Mouse (Mus musculus) ES-Bruce4 (cell line): ENCODE measurements around the gene Slc12a3. TPM values are rescaled to one million over a fixed set of nuclear protein-coding genes. Genes with fewer than 3 reads are reported as not detected.

Source experiments
- H3K27ac ChIP-seq: 2 replicates; pipeline ENCODE4 v1.5.1; 2012; ENCODE audit warnings: low read length, inconsistent platforms; ENCODE audit not compliant: insufficient read depth
- H3K27me3 ChIP-seq: 2 replicates; pipeline ENCODE4 v1.6.1; 2012; ENCODE audit warnings: mild to moderate bottlenecking, low read length, inconsistent platforms; ENCODE audit not compliant: control insufficient read depth, poor library complexity, insufficient read depth, severe bottlenecking
- H3K36me3 ChIP-seq: 2 replicates; pipeline ENCODE4 v1.6.1; 2012; ENCODE audit warnings: inconsistent platforms, mild to moderate bottlenecking, low read length, moderate library complexity; ENCODE audit not compliant: control insufficient read depth, poor library complexity, insufficient read depth, severe bottlenecking
- H3K4me1 ChIP-seq: one replicate; pipeline ENCODE4 v1.8.1; 2011; ENCODE audit warnings: low read length; ENCODE audit not compliant: control insufficient read depth, insufficient read depth
- H3K4me3 ChIP-seq: 2 replicates; pipeline ENCODE4 v1.5.1; 2011; ENCODE audit warnings: low read depth, mild to moderate bottlenecking, low read length
- H3K9ac ChIP-seq: 2 replicates; pipeline ENCODE4 v1.6.1; 2012; ENCODE audit warnings: low read depth, mild to moderate bottlenecking, inconsistent platforms; ENCODE audit not compliant: poor library complexity, severe bottlenecking
- H3K9me3 ChIP-seq: replicated peaks from 2 replicates; pipeline ENCODE4 v1.6.1; 2012; ENCODE audit warnings: mild to moderate bottlenecking, low read length, inconsistent platforms; ENCODE audit not compliant: control insufficient read depth, poor library complexity, insufficient read depth, severe bottlenecking
- CTCF ChIP-seq: IDR thresholded peaks from one replicate; pipeline ENCODE4 v1.8.1; 2011; ENCODE audit warnings: low read depth, low read length
- EP300 ChIP-seq: IDR thresholded peaks from 2 replicates; pipeline ENCODE4 v1.6.1; 2011; ENCODE audit warnings: low read depth, low read length; ENCODE audit not compliant: insufficient read depth
- POLR2A ChIP-seq: IDR thresholded peaks from one replicate; pipeline ENCODE4 v1.8.1; 2011; ENCODE audit warnings: low read length; ENCODE audit not compliant: insufficient read depth
- polyA plus RNA-seq: library from polyadenylated mRNA; stranded (reverse); fragments of >200 nt; gene quantifications from 2 replicates; pipeline ENCODE4 v1.2.4, GENCODE M21; 2011; ENCODE audit warnings: low read depth; ENCODE audit not compliant: missing spikeins, insufficient read depth, insufficient read length

Gene Slc12a3
- polyA plus RNA-seq, 1 experiment, result not detected

GRCm38 (mm10) chr8:94387027-94387684, 58.2 kb downstream of the Slc12a3 start:
- Histone ChIP-seq H3K27me3 (no peaks in the 10 kb centered on the region), H3K36me3 (peaks cover 28% of the 10 kb centered on the region), H3K4me1 (no peaks in the 10 kb centered on the region), H3K9ac (peak overlapping the region; percentile 72), H3K9me3 (0 out of 2 replicates have a peak, but pooled peaks cover 3% of the 10 kb centered on the region), H3K4me3 (peak overlapping the region; percentile 79), H3K27ac (no peak overlapping the region)
- no peak for TF ChIP-seq POLR2A
- TF ChIP-seq CTCF, result no peak
- TF ChIP-seq EP300, result 0 out of 2 replicates have a peak, but pooled peaks have one; percentile 5

GRCm38 (mm10) chr8:94387785-94388184, 58.8 kb downstream of the Slc12a3 start:
- Histone ChIP-seq H3K36me3 (peaks cover 33% of the 10 kb centered on the region), H3K27me3 (no peaks in the 10 kb centered on the region), H3K27ac (no peak overlapping the region)

DNA sequence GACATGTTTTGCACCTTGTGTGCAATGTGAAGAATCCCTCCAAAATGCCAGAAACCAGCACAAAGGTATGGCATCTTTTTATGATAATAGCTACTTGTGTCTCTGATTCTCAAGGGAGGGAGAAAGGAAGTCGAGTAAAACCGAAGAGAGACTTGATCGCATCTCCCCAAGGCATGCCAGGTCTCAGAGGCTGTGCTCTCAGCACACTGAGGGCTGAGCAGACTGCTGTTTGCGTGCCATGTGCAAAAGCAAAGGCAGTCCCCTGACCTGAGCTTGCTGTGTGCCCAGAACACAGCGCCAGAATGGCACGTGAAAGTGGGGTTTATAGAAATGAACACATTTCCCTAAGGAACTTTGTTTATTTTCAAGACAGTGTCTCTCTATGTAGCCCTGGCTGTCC, 60.5 kb downstream of the Slc12a3 start:
- TF ChIP-seq CTCF (no peak), EP300 (no peak), POLR2A (no peak)
- no peak overlapping the region for H3K9ac ChIP-seq
- no peaks in the 10 kb centered on the region for H3K27me3 ChIP-seq
- no peak overlapping the region for H3K4me3 ChIP-seq
- no peaks in the 10 kb centered on the region for H3K4me1 ChIP-seq
- no peaks in the 10 kb centered on the region for H3K9me3 ChIP-seq
- peaks cover 49% of the 10 kb centered on the region for H3K36me3 ChIP-seq
- no peak overlapping the region for H3K27ac ChIP-seq

More at GRCm38 (mm10) chr8:94387785-94388184, 58.8 kb downstream of the Slc12a3 start:
- TF ChIP-seq POLR2A (no peak), CTCF (no peak), EP300 (no peak)
- no peaks in the 10 kb centered on the region for H3K4me1 ChIP-seq
- peak overlapping the region; percentile 72 for H3K9ac ChIP-seq
- H3K9me3 ChIP-seq, result 0 out of 2 replicates have a peak, but pooled peaks cover 3% of the 10 kb centered on the region
- H3K4me3 ChIP-seq, result peak overlapping the region; percentile 79

DNA sequence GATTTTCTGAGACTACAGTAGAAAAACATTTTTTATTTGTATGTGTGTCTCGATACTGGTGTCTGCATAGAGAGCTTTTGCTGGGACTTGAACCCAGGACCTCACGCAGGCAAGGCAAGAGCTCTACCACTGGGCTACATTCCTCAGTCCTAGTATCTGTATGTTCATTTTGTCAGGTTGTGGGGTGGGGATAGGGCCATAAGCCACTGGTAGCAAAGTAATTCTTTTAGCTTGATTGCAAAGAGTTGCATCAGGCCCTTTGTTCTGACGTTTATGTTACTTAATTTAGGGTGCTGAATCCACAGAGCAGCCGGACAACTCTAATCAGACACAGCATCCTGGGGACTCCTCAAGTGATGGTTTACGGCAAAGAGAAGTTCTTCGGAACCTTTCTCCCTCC, 61.4 kb downstream of the Slc12a3 start:
- TF ChIP-seq CTCF (no peak), POLR2A (no peak), EP300 (no peak)
- Histone ChIP-seq H3K9ac (no peak overlapping the region), H3K4me3 (no peak overlapping the region), H3K9me3 (no peaks in the 10 kb centered on the region), H3K27ac (no peak overlapping the region), H3K4me1 (no peaks in the 10 kb centered on the region), H3K27me3 (no peaks in the 10 kb centered on the region), H3K36me3 (peaks cover 57% of the 10 kb centered on the region)

DNA sequence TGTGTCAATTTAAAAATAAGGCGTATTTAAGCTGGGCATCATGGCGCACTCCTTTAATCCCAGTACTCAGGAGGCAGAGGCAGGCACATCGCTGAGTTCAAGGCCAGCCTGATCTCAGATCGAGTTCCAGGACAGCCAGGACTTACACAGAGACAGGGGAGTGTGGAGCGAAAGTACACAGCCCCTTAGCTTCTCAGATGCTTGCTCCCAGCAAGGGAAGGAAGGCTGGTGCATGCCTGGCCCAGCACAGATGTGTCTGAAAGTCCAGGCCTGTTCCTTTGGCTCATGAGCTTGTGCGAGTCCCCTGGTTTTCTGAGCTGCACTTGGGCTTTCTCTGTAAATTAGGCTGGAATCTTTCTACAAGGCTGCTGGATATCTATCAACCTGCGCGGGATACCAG, 61.9 kb downstream of the Slc12a3 start:
- Histone ChIP-seq H3K4me1 (no peaks in the 10 kb centered on the region), H3K27ac (no peak overlapping the region), H3K9me3 (no peaks in the 10 kb centered on the region), H3K36me3 (peaks cover 61% of the 10 kb centered on the region), H3K9ac (no peak overlapping the region), H3K4me3 (no peak overlapping the region), H3K27me3 (no peaks in the 10 kb centered on the region)
- TF ChIP-seq CTCF, result no peak
- TF ChIP-seq EP300, result no peak
- TF ChIP-seq POLR2A, result no peak

DNA sequence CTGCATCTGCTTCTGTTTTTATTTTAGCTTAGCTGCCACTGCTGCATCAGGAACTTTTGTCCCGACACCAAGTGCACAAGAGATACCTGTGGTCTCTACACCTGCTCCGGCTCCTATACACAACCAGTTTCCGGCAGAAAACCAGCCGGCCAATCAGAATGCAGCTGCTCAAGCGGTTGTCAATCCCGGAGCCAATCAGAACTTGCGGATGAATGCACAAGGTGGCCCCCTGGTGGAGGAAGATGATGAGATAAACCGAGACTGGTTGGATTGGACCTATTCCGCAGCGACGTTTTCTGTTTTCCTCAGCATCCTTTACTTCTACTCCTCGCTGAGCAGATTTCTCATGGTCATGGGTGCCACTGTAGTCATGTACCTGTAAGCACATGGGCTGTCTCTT, 63.1 kb downstream of the Slc12a3 start:
- H3K27ac ChIP-seq, result no peak overlapping the region
- H3K36me3 ChIP-seq, result peaks cover 61% of the 10 kb centered on the region
- H3K27me3 ChIP-seq, result no peaks in the 10 kb centered on the region
- no peaks in the 10 kb centered on the region for H3K4me1 ChIP-seq
- no peak overlapping the region for H3K9ac ChIP-seq
- no peaks in the 10 kb centered on the region for H3K9me3 ChIP-seq
- TF ChIP-seq CTCF (peak; percentile 48), POLR2A (no peak)
- H3K4me3 ChIP-seq, result no peak overlapping the region
